Mouse (Mus musculus): ENCODE results near the gene Actn1. TPM values are rescaled to one million over a fixed set of nuclear protein-coding genes. Genes with fewer than 3 reads are reported as not detected.

Actn1 gene
- polyA plus RNA-seq, 1 experiment from 2014 or later, result 86.2 TPM

GRCm38 (mm10) chr12:80218784-80219183 lies 41.4 kb downstream of the Actn1 start:
- peaks cover 38% of the 10 kb centered on the region for H3K4me1 ChIP-seq (ENCODE audit: insufficient read depth)
- no peak overlapping the region for H3K27ac ChIP-seq (ENCODE audit: low read depth)
- 63% methylated on average over 3 of the region's 3 CpGs for WGBS
- ATAC-seq (ENCODE audit: insufficient read depth), result no peak
- no peak overlapping the region for H3K4me3 ChIP-seq (ENCODE audit: low read depth, low read length)
- H3K9ac ChIP-seq, result no peak overlapping the region
- H3K9me3 ChIP-seq (ENCODE audit: low read depth, low read length), result no peaks in the 10 kb centered on the region
- no peak for TF ChIP-seq CTCF (IDR thresholded peaks at IDR 0.05; ENCODE audit: low read depth)
- no peaks in the 10 kb centered on the region for H3K27me3 ChIP-seq (ENCODE audit: insufficient read depth, low read length)
- no peak for DNase-seq
- H3K4me2 ChIP-seq, result no peak overlapping the region
- no peaks in the 10 kb centered on the region; the same call in 1 of the 2 replicates for H3K36me3 ChIP-seq (ENCODE audit: insufficient read depth)

- Histone ChIP-seq H3K36me3 (ENCODE audit: insufficient read depth) (no peaks in the 10 kb centered on the region; the same call in 1 of the 2 replicates), H3K4me3 (ENCODE audit: low read depth, low read length) (no peak overlapping the region), H3K4me1 (ENCODE audit: insufficient read depth) (peaks cover 33% of the 10 kb centered on the region), H3K4me2 (no peak overlapping the region), H3K27ac (ENCODE audit: low read depth) (0 out of 2 replicates have a peak overlapping the region, but pooled peaks have one; percentile 1), H3K27me3 (ENCODE audit: insufficient read depth, low read length) (no peaks in the 10 kb centered on the region), H3K9me3 (ENCODE audit: low read depth, low read length) (no peaks in the 10 kb centered on the region), H3K9ac (no peak overlapping the region)
- DNase-seq, result no peak
- TF ChIP-seq CTCF (IDR thresholded peaks at IDR 0.05; ENCODE audit: low read depth), result no peak
- 62% methylated on average over 4 of the region's 4 CpGs for WGBS
- no peak for ATAC-seq (ENCODE audit: insufficient read depth)
Measured at GRCm38 (mm10) chr12:80218045-80218611, 42.0 kb downstream of the Actn1 start.

DNA sequence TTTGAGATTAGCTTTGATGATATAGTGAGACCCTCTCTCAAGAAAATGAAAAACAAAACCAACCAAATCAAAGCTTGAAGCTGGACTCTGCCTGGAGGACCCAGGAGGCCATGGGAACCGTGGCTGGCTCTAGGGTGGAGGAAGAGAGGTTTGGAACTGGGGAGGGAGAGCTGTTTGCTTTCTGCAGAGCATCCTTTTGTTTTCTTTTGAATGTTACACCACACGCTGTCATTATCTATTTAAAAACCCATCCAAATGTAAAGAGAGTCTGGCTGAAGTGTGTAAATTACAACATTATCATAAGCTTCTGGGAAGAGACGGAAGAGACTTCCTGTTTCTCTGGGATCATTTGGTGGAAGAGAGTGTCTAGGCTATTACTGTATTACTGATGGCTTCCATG lies 43.1 kb downstream of the Actn1 start:
- H3K9me3 ChIP-seq (ENCODE audit: low read depth, low read length), result no peaks in the 10 kb centered on the region
- no peak overlapping the region for H3K4me2 ChIP-seq
- no peaks in the 10 kb centered on the region; the same call in 1 of the 2 replicates for H3K36me3 ChIP-seq (ENCODE audit: insufficient read depth)
- no peak for DNase-seq
- H3K27me3 ChIP-seq (ENCODE audit: insufficient read depth, low read length), result no peaks in the 10 kb centered on the region
- H3K4me3 ChIP-seq (ENCODE audit: low read depth, low read length), result no peak overlapping the region
- H3K9ac ChIP-seq, result no peak overlapping the region
- peaks cover 39% of the 10 kb centered on the region for H3K4me1 ChIP-seq (ENCODE audit: insufficient read depth)
- ATAC-seq (ENCODE audit: insufficient read depth), result no peak
- no peak for TF ChIP-seq CTCF (IDR thresholded peaks at IDR 0.05; ENCODE audit: low read depth)
- WGBS, result 51% methylated on average over 3 of the region's 3 CpGs
- peak overlapping the region; percentile 77; the same call in 1 of the 2 replicates for H3K27ac ChIP-seq (ENCODE audit: low read depth)

- ATAC-seq (ENCODE audit: insufficient read depth), result peak; percentile 32; the same call in 1 of the 2 replicates
- Histone ChIP-seq H3K27me3 (ENCODE audit: insufficient read depth, low read length) (no peaks in the 10 kb centered on the region), H3K4me2 (no peak overlapping the region), H3K36me3 (ENCODE audit: insufficient read depth) (no peaks in the 10 kb centered on the region; the same call in 1 of the 2 replicates), H3K9ac (no peak overlapping the region), H3K4me3 (ENCODE audit: low read depth, low read length) (no peak overlapping the region), H3K4me1 (ENCODE audit: insufficient read depth) (peaks cover 43% of the 10 kb centered on the region), H3K27ac (ENCODE audit: low read depth) (peak overlapping the region; percentile 77), H3K9me3 (ENCODE audit: low read depth, low read length) (no peaks in the 10 kb centered on the region)
- DNase-seq, result peak; percentile 53
- 22% methylated on average over 6 of the region's 6 CpGs for WGBS
- no peak for TF ChIP-seq CTCF (IDR thresholded peaks at IDR 0.05; ENCODE audit: low read depth)
Measured at GRCm38 (mm10) chr12:80216258-80216881, 43.8 kb downstream of the Actn1 start.

DNA sequence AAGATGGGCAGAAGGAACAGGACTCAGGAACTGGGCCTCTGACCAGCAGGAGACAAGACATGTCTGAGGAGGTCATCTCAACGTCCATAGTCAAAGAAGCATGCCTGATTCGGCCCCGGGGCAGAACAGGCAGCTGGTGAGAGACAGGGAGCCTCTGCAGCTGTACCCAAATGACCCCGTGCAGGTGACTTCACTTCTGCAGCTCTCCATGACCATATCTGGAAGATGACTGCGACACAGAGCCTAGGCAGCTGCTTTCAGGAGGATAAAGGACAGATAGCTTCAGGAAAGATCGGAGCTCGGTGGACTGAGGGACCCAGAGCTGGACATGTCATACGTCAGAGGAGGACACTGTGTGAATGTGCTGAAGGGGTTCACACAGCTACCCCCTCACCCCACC lies 46.4 kb downstream of the Actn1 start:
- no peaks in the 10 kb centered on the region for H3K27me3 ChIP-seq (ENCODE audit: insufficient read depth, low read length)
- H3K4me3 ChIP-seq (ENCODE audit: low read depth, low read length), result no peak overlapping the region
- WGBS, result 60% methylated on average over 8 of the region's 8 CpGs
- no peaks in the 10 kb centered on the region for H3K9me3 ChIP-seq (ENCODE audit: low read depth, low read length)
- ATAC-seq (ENCODE audit: insufficient read depth) (no peak), DNase-seq (no peak)
- peaks cover 47% of the 10 kb centered on the region for H3K4me1 ChIP-seq (ENCODE audit: insufficient read depth)
- no peak overlapping the region for H3K9ac ChIP-seq
- H3K4me2 ChIP-seq, result no peak overlapping the region
- H3K36me3 ChIP-seq (ENCODE audit: insufficient read depth), result peaks cover 8% of the 10 kb centered on the region; the same call in 1 of the 2 replicates
- H3K27ac ChIP-seq (ENCODE audit: low read depth), result no peak overlapping the region
- no peak for TF ChIP-seq CTCF (IDR thresholded peaks at IDR 0.05; ENCODE audit: low read depth)

- Histone ChIP-seq H3K36me3 (ENCODE audit: insufficient read depth) (peaks cover 11% of the 10 kb centered on the region; the same call in 1 of the 2 replicates), H3K27me3 (ENCODE audit: insufficient read depth, low read length) (no peaks in the 10 kb centered on the region), H3K4me1 (ENCODE audit: insufficient read depth) (peaks cover 48% of the 10 kb centered on the region), H3K9ac (no peak overlapping the region), H3K27ac (ENCODE audit: low read depth) (no peak overlapping the region), H3K4me2 (no peak overlapping the region), H3K4me3 (ENCODE audit: low read depth, low read length) (no peak overlapping the region), H3K9me3 (ENCODE audit: low read depth, low read length) (no peaks in the 10 kb centered on the region)
- DNase-seq (no peak), ATAC-seq (ENCODE audit: insufficient read depth) (no peak)
- TF ChIP-seq CTCF (IDR thresholded peaks at IDR 0.05; ENCODE audit: low read depth), result no peak
- 33% methylated on average over 4 of the region's 4 CpGs for WGBS
Measured at GRCm38 (mm10) chr12:80213263-80213662, 46.9 kb downstream of the Actn1 start.

DNA sequence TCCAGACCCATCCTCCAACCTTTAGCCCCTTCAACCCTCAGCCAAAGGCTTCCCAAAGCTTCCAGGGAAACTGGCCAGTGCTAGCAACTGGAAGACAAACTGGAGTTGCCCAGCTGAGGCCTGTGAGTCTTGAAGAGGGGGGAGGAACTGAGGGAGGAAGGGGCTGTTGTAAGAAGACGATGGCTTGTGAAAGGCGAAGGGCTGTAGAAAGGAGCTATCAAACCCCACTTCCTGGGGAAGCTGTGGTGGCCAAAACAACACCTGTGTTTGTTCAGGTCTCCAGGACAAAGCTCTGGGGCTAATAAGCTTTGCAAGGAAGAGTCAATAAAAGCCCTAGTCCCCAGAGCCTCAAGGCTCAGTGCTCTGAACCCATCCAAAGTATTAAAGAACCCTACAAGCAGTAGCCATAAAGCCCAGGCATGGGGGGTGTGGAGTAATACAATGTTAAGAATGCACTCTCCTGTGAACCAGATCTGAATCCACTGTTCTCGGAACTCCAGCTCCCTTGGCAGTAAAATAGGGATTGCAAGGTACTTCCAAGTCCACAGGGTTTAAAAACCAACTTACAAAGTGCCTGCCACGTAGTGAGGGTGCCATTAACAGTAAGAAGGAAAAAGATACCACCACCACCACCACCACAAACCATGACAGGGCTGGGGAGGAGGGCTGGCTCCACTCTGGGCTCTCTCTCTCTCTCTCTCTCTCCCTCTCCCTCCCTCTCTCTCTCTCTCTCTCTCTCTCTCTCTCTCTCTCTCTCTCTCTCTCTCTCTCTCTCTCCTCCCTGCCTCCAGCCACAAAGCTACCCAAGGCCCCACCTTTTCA lies 49.2 kb downstream of the Actn1 start:
- H3K9me3 ChIP-seq (ENCODE audit: low read depth, low read length), result no peaks in the 10 kb centered on the region
- 48% methylated on average over 4 of the region's 4 CpGs for WGBS
- DNase-seq (peak; percentile 32), ATAC-seq (ENCODE audit: insufficient read depth) (no peak)
- H3K4me2 ChIP-seq, result no peak overlapping the region
- peaks cover 24% of the 10 kb centered on the region; the same call in 1 of the 2 replicates for H3K36me3 ChIP-seq (ENCODE audit: insufficient read depth)
- H3K27ac ChIP-seq (ENCODE audit: low read depth), result peak overlapping the region; percentile 80; the same call in 1 of the 2 replicates
- H3K4me1 ChIP-seq (ENCODE audit: insufficient read depth), result peaks cover 31% of the 10 kb centered on the region
- H3K27me3 ChIP-seq (ENCODE audit: insufficient read depth, low read length), result no peaks in the 10 kb centered on the region
- no peak overlapping the region for H3K4me3 ChIP-seq (ENCODE audit: low read depth, low read length)
- TF ChIP-seq CTCF (IDR thresholded peaks at IDR 0.05; ENCODE audit: low read depth), result no peak
- H3K9ac ChIP-seq, result no peak overlapping the region

Data from lung, embryonic 14.5 days (tissue).